Mouse (Mus musculus): ENCODE data around the gene Rhox7a. TPM values are rescaled to one million over a fixed set of nuclear protein-coding genes. Genes with fewer than 3 reads are reported as not detected.
"Not testable (repeated sequence)": the region's sequence is repeated elsewhere in the genome, so short reads cannot be mapped to it uniquely, and the experiment has no call there.

Gene Rhox7a
- not detected in 2 replicates for polyA plus RNA-seq (2015; fragmentation: Nextera tagmentation; extraction: Ambion mirVana)

GRCm38 (mm10) chrX:37831386-37831785 lies at the start of gene Rhox7a:
Rhox7a (plus strand) TSS chrX:37831686.
- not testable (repeated sequence) for H3K27me3 ChIP-seq; H3K27ac ChIP-seq (replicated peaks); H3K9me3 ChIP-seq; H3K4me2 ChIP-seq; H3K4me1 ChIP-seq (replicated peaks); H3K4me3 ChIP-seq; H3K9ac ChIP-seq; ATAC-seq (ENCODE audit: low FRiP score, low read depth); H3K36me3 ChIP-seq
- WGBS: 86% methylated on average over 8 of the region's 8 CpGs

GRCm38 (mm10) chrX:37807286-37808080 lies 24.0 kb upstream of the Rhox7a start:
- 89% methylated on average over 15 of the region's 15 CpGs for WGBS
- no peaks in the 10 kb centered on the region for H3K4me1 ChIP-seq (replicated peaks)
- H3K9me3 ChIP-seq: no peaks in the 10 kb centered on the region
- no peak overlapping the region for H3K4me2 ChIP-seq
- H3K36me3 ChIP-seq: no peaks in the 10 kb centered on the region
- no peak overlapping the region for H3K9ac ChIP-seq
- ATAC-seq (ENCODE audit: low FRiP score, low read depth): no peak
- H3K27ac ChIP-seq (replicated peaks): no peak overlapping the region
- H3K27me3 ChIP-seq: no peaks in the 10 kb centered on the region
- no peak overlapping the region for H3K4me3 ChIP-seq

GRCm38 (mm10) chrX:37809396-37809795 lies 22.1 kb upstream of the Rhox7a start:
- 61% methylated on average over 2 of the region's 2 CpGs for WGBS
- Histone ChIP-seq H3K27ac (replicated peaks) (no peak overlapping the region), H3K4me2 (no peak overlapping the region), H3K9ac (no peak overlapping the region), H3K4me3 (no peak overlapping the region), H3K27me3 (no peaks in the 10 kb centered on the region), H3K36me3 (no peaks in the 10 kb centered on the region), H3K9me3 (no peaks in the 10 kb centered on the region), H3K4me1 (replicated peaks) (no peaks in the 10 kb centered on the region)
- no peak for ATAC-seq (ENCODE audit: low FRiP score, low read depth)

- no peaks in the 10 kb centered on the region for H3K36me3 ChIP-seq
- H3K4me1 ChIP-seq (replicated peaks): no peaks in the 10 kb centered on the region
- ATAC-seq (ENCODE audit: low FRiP score, low read depth): no peak
- no peaks in the 10 kb centered on the region for H3K9me3 ChIP-seq
- no peak overlapping the region for H3K9ac ChIP-seq
- H3K4me3 ChIP-seq: no peak overlapping the region
- no peak overlapping the region for H3K4me2 ChIP-seq
- no peak overlapping the region for H3K27ac ChIP-seq (replicated peaks)
- H3K27me3 ChIP-seq: no peaks in the 10 kb centered on the region
- WGBS: 30% methylated on average over 5 of the region's 5 CpGs
Observed at GRCm38 (mm10) chrX:37811179-37811578, 20.3 kb upstream of the Rhox7a start.

- Histone ChIP-seq H3K27me3 (no peaks in the 10 kb centered on the region), H3K27ac (replicated peaks) (no peak overlapping the region), H3K4me3 (no peak overlapping the region), H3K36me3 (no peaks in the 10 kb centered on the region), H3K4me2 (no peak overlapping the region), H3K9me3 (no peaks in the 10 kb centered on the region), H3K9ac (no peak overlapping the region), H3K4me1 (replicated peaks) (no peaks in the 10 kb centered on the region)
- ATAC-seq (ENCODE audit: low FRiP score, low read depth): no peak
- WGBS: 79% methylated on average over 10 of the region's 10 CpGs
Observed at GRCm38 (mm10) chrX:37815665-37816064, 15.8 kb upstream of the Rhox7a start.

GRCm38 (mm10) chrX:37826610-37827009 lies 4.9 kb upstream of the Rhox7a start, which contains the start of gene Rhox6:
Rhox6 (plus strand) TSS chrX:37826910.
- H3K9ac ChIP-seq; H3K4me1 ChIP-seq (replicated peaks); H3K9me3 ChIP-seq; H3K27me3 ChIP-seq; ATAC-seq (ENCODE audit: low FRiP score, low read depth); H3K27ac ChIP-seq (replicated peaks); H3K4me3 ChIP-seq; H3K4me2 ChIP-seq; H3K36me3 ChIP-seq: not testable (repeated sequence)
- WGBS: 90% methylated on average over 4 of the region's 12 CpGs

- Histone ChIP-seq H3K9ac (no peak overlapping the region), H3K36me3 (no peaks in the 10 kb centered on the region), H3K9me3 (no peaks in the 10 kb centered on the region), H3K27me3 (no peaks in the 10 kb centered on the region), H3K4me1 (replicated peaks) (no peaks in the 10 kb centered on the region), H3K4me3 (no peak overlapping the region), H3K27ac (replicated peaks) (no peak overlapping the region), H3K4me2 (no peak overlapping the region)
- 99% methylated on average over 2 of the region's 2 CpGs for WGBS
- ATAC-seq (ENCODE audit: low FRiP score, low read depth): no peak
Observed at GRCm38 (mm10) chrX:37871641-37872040, 40.2 kb downstream of the Rhox7a start.

- H3K4me2 ChIP-seq: no peak within 1 kb of the TSS
- no peak within 1 kb of the TSS for H3K27ac ChIP-seq (replicated peaks)
- H3K4me3 ChIP-seq: no peak within 1 kb of the TSS
- no peaks in the 10 kb centered on the region for H3K36me3 ChIP-seq
- no peaks in the 10 kb centered on the region for H3K27me3 ChIP-seq
- no peaks in the 10 kb centered on the region for H3K9me3 ChIP-seq
- H3K4me1 ChIP-seq (replicated peaks): no peaks in the 10 kb centered on the region
- no peak within 1 kb of the TSS for H3K9ac ChIP-seq
- WGBS: 78% methylated on average over 4 of the region's 4 CpGs
- no peak for ATAC-seq (ENCODE audit: low FRiP score, low read depth)
Observed at GRCm38 (mm10) chrX:37878844-37879243, 47.4 kb downstream of the Rhox7a start, which contains the start of gene Rhox8. Rhox8 (minus strand) TSS chrX:37878944.

Other genes starting within 250 kb of the Rhox7a start
- gene Rhox4f, start 224.0 kb upstream of the Rhox7a start, polyA plus RNA-seq (2015; fragmentation: Nextera tagmentation; extraction: Ambion mirVana): not detected in 2 replicates
- gene Rhox3g, start 203.1 kb upstream of the Rhox7a start, polyA plus RNA-seq (2015; fragmentation: Nextera tagmentation; extraction: Ambion mirVana): not detected in 2 replicates
- not detected in 2 replicates for gene Rhox2g, start 188.2 kb upstream of the Rhox7a start, polyA plus RNA-seq (2015; fragmentation: Nextera tagmentation; extraction: Ambion mirVana)
- gene Rhox4g, start 180.4 kb upstream of the Rhox7a start, polyA plus RNA-seq (2015; fragmentation: Nextera tagmentation; extraction: Ambion mirVana): not detected in 2 replicates
- not detected in 2 replicates for gene Rhox3h, start 162.9 kb upstream of the Rhox7a start, polyA plus RNA-seq (2015; fragmentation: Nextera tagmentation; extraction: Ambion mirVana)
- not detected in 2 replicates for gene Rhox2h, start 158.4 kb upstream of the Rhox7a start, polyA plus RNA-seq (2015; fragmentation: Nextera tagmentation; extraction: Ambion mirVana)
- gene Rhox5, start 26.8 kb upstream of the Rhox7a start, polyA plus RNA-seq (2015; fragmentation: Nextera tagmentation; extraction: Ambion mirVana): 0.22 and 1.4 TPM in 2 replicates
- not detected in 2 replicates for gene Rhox6, start 4.8 kb upstream of the Rhox7a start, polyA plus RNA-seq (2015; fragmentation: Nextera tagmentation; extraction: Ambion mirVana)
- gene Rhox8, start 47.3 kb downstream of the Rhox7a start, polyA plus RNA-seq (2015; fragmentation: Nextera tagmentation; extraction: Ambion mirVana): 0.17 TPM in 1 of 2 replicates, not detected in the other
- not detected in 2 replicates for gene Rhox7b, start 65.5 kb downstream of the Rhox7a start, polyA plus RNA-seq (2015; fragmentation: Nextera tagmentation; extraction: Ambion mirVana)
- gene Rhox9, start 70.1 kb downstream of the Rhox7a start, polyA plus RNA-seq (2015; fragmentation: Nextera tagmentation; extraction: Ambion mirVana): not detected in 2 replicates
- gene Btg1-ps1, start 187.1 kb downstream of the Rhox7a start, polyA plus RNA-seq (2015; fragmentation: Nextera tagmentation; extraction: Ambion mirVana): not detected in 2 replicates
- not detected in 2 replicates for gene Btg1-ps2, start 211.4 kb downstream of the Rhox7a start, polyA plus RNA-seq (2015; fragmentation: Nextera tagmentation; extraction: Ambion mirVana)
- not detected in 2 replicates for gene Rhox10, start 234.8 kb downstream of the Rhox7a start, polyA plus RNA-seq (2015; fragmentation: Nextera tagmentation; extraction: Ambion mirVana)